Mouse (Mus musculus) right cerebral cortex, postnatal 10 days (tissue): Measurements from ENCODE around the gene Eml1.
"Not testable (repeated sequence)": the region's sequence is repeated elsewhere in the genome, so short reads cannot be mapped to it uniquely, and the experiment has no call there.

Experiments used
- DNase-seq, 2 experiments: peaks; one replicate each; pipeline ENCODE4 v3.0.0; 2021; ENCODE audit warnings: low spot score in 2 of 2

Gene Eml1

DNA sequence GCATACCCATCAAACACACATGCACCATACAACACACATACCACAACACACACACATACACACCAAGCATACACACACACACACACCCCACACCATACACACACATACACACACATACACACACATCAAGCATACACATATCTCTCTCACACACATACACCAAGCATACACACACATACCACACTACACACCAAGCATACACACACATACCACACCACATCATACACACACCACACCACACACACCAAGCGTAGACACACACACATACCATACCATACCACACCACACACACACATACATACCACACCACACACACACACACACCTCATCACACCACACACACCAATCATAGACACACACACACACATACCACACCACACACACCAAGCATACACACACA is 102.1 kb downstream of the Eml1 start:
- no peak for DNase-seq

GRCm38 (mm10) chr12:108474440-108474839 is 103.7 kb downstream of the Eml1 start:
- no peak for DNase-seq

DNA sequence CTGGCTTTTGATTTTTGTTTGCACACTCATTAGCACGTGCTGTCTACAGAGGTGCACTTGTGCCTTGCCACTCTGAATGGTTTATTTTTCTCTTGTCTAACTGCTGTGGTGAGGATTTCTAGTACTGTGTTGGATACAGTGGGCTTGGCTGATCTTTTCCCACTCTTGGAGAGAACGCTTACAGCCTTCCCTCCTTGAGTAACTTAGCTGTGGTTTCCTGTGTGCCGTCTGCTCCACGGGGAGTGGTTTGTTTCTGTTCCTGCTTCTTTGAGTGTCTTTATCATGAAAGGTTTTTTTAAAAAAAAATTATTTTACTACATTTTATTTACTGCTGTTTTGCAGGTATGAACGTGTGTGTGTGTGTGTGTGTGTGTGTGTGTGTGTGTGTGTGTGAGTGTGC is 108.0 kb downstream of the Eml1 start:
- no peak for DNase-seq

DNA sequence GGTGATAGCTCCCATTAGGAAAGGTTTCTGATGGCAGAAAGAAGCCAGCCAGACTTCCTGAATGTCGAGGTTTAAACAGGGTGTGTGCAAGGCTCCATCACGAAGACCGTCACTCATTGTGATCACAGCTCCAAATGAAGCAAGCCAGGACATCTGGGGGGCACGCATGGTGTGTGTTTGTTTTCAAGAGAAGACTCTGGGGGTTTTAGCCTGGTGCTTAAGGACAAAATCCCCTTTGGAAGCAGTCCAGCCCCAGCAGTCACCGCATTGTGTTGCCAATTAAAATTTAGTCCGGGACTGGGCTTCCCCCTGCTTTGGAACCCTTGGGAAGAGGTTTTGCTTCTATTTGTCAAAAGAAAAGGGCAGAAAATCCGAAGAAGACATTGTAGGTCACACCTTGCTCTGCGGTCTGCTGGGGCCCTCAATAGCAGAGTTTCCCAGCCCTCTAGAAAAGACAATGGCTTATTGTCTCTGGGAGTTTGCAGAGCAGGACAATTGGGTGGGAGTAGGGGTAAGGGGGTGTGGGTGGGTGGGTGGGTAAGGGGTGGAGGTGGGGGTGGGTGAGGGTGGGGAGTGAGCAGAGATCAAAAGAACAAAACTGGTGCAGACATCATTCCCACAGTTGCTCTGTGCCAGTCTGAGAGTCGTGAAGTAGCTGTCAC is 110.1 kb downstream of the Eml1 start:
- DNase-seq, result no peak

DNA sequence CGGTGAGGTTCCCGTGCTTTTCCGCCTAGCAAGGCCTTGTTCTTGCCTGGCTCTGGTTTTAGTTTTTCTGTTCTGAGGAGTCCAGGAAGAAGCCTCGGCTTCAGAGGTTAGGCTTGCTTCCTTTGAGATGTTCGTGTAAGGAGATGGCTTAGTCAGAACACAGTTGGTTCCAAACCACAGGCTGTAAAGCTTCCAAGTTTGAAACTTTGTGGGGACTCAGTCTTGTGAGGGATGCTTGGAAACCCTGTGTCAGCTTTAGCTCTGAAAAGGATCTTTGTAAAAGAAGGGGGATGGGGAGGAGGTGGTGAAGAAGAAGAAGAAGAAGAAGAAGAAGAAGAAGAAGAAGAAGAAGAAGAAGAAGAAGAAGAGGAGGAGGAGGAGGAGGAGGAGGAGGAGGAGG is 118.3 kb downstream of the Eml1 start:
- DNase-seq, result no peak

GRCm38 (mm10) chr12:108489741-108490140 is 119.0 kb downstream of the Eml1 start:
- no peak for DNase-seq

DNA sequence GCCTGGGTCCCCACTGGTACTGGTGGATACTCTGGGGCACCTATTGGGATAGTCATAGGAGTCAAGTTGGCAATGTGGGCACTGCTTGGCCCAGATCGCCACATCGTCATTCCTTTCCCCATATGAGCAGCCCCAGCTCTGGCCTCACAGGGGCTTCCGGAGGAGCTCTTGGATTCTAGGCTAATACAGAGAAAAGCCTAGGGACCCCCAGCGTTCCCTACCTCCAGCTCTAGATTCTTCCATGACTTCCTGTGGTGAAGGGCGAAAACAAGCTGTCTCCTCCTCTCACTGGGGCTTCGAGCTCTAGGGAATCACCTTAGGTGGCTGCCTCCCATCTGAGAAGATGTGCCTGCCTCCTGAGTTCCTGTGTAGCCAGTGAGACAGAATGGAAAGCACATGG is 119.6 kb downstream of the Eml1 start:
- no peak for DNase-seq

DNA sequence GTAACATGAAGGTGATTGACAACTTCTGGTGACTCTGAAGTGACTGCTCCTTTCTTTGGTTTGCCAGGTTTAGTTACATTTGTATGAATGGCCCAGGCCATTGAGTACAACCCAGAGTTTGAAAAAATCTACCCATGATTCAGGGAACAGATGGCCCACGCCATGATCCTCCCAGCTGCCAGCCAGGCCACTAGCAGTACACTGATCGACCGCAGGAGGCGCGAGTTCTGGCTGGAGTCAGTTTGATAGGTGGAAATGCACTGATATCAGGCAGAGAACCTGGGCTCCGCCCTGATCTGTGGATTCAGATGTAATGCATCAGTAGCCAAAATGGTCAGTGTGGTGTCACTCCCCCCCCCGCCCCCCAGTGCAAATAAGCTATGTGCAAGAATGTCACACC is 120.2 kb downstream of the Eml1 start:
- no peak for DNase-seq

DNA sequence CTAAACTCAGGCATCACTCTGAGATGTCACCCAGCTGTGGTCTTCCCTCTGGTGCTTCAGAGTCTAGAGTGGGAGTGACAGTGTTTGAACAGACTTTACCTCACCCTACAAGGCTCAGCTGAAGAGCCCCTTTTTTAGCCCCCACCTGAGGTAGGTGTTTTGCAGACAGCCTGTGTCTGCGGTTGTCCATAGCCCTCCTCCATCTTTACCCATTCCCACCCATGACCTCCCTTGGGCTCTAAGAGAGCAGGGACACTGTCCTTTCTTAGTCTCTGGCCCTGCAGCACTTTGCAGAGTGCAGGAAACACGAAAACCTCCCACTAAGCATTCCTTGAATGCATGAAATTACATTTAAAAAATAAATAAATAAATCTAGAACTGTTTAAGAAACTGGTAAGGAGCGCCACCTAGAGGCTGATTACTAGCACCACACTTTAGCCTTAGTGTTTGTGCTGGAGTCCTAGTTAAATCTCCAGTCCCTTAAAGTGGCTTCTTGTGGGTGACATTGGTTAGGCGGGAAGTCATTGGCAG is 123.3 kb downstream of the Eml1 start:
- peak; percentile 67 to 72 for DNase-seq

DNA sequence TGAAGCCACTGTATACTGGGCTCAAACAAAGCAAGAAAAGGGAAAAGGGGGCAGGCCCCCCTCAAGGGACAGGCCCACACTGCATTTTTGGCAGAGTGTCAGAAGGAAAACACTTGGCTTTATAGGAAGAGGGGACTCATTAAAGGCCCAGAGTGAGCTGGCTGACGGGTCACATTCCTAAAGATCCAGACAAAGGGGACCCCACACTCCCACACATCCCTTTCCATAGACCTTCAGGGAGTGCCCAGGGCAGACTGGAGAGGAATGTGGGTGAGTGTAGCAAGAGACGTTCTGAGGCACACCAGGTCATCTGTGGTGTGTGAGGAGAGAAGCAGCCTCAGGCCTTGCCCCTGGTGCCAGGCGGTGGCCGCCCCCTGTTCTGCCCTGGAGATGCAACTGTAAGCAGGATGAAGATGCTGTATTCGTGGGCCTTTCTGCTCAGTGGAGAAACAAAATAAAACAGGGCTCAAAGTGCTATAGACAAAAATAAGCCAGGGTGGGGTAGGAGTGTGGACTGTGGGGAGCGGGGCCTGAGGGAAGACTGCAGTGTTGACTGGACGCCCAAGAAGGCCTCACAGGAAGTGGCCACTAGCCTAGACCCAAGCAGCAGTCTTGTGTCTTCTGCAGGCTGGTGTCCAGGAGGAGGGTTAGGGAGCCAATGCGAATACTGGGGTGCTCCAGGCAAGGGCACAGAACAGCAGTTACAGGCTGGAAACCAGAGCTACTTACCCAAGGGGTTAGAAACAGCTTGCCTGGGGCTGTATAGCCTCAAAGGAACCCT is 124.9 kb downstream of the Eml1 start:
- DNase-seq, result no peak

DNA sequence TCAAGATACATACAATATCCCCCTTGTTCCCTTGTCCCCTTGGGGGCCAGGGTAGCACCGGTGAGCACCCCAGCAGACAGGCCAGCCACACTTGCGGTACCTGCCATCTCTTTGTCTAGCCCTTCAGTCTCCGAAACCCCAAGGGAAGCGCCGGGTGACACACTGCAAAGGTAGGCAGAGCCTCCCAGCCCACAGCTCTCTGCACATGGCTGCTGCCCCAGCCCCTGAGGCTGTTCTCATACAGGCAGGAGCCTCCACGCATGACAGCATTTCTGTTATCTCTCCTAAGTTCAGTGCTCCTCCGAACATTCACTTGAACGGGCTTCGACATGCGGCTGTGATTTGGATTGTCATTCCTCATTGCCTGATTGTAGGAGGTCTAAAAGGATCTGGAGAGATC is 132.3 kb downstream of the Eml1 start:
- no peak for DNase-seq

DNA sequence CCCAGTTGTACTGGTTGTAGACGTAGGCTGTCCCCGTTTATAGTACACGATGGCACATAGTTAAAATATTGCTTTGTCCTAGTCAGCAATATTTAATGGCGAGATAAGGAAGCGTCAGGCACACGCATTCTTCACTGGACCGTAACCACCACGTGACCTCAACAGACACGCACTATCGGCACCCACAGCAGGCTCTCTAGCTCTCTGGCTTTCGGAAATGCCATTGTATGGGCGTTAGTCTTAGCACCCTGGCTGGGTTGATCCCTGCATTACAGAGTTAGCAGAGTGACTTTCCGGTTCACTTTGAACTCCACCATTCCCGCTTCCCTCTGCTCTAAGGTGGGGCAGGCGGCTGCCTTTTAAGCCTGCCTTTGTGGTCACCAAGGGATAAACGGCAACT is 132.8 kb downstream of the Eml1 start:
- no peak for DNase-seq

DNA sequence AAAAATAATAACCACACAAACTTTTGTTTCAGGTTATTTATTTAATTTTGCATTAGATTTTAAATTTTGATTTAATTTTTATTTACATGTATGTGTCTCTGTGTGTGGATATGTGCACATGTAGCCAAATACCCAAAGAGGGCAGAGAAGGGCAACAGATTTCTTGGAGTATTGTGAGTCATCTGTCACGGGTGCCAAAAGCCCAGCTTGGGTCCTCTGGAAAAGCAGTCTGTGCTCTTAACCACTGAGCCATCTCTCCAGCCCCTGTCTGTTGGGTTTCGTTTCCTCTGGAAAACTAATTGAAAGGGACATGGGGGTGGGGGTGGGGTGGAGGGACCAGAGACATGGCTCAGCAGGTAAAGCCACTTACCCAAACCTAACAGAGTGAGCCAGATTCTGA is 135.1 kb downstream of the Eml1 start:
- DNase-seq, result no peak

DNA sequence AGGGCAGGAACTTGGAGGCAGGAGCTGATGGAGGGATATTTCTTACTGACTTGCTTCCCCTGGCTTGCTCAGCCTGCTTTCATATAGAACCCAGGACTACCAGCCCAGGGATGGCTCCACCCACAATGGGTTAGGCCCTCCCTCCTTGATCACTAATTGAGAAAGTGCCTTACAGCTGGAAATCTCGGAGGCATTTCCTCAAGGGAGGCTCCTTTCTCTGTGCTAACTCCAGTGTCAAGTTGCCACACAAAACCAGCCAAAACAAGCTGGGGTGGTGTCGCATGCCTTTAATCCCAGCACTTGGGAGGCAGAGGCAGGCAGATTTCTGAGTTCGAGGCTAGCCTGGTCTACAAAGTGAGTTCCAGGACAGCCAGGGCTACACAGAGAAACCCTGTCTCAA is 136.3 kb downstream of the Eml1 start:
- DNase-seq, result not testable (repeated sequence)

DNA sequence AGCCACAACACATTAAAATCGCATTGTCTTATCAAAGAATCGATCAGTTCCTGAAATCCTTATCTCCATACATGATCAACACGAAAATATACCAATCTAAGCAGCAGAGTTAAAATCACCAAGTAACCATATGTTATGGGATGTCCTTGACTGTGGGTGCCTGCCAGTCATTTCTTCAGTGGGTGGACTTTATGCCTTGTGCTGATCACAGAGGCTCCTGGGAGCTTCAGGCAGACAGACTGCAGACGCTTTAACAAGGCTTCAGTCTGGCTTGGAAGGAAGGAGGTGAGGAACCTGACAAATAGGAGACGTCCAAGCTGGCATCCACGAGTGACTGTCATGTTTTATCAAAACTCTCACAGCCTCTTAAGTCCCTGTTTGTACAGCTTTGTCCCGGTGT is 139.8 kb downstream of the Eml1 start:
- DNase-seq, result no peak

- peak in 1 of 2 experiments; percentile 62 for DNase-seq
These were observed 140.3 kb downstream of the Eml1 start for GRCm38 (mm10) chr12:108511009-108511408.

GRCm38 (mm10) chr12:108515464-108515863 is 144.7 kb downstream of the Eml1 start:
- no peak for DNase-seq

DNA sequence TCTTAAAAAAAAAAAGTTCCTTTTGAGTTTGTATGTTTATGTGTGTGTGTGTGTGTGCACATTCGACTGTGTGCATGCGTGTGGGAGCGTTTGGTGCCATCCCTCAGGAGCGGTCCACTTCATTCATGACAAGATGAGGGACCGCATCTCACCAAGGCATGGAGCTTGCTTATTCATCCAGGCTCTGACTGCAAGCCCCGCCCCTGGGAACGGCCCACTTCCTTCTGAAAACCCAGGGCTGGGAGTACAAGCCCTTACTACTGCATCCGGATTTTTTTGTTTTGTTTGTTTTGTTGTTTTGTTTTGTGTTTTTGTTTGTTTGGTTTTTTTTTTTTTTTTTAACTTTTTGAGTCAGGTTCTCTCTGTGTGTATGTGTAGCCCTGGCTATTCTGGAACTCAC is 148.6 kb downstream of the Eml1 start:
- DNase-seq, result no peak

DNA sequence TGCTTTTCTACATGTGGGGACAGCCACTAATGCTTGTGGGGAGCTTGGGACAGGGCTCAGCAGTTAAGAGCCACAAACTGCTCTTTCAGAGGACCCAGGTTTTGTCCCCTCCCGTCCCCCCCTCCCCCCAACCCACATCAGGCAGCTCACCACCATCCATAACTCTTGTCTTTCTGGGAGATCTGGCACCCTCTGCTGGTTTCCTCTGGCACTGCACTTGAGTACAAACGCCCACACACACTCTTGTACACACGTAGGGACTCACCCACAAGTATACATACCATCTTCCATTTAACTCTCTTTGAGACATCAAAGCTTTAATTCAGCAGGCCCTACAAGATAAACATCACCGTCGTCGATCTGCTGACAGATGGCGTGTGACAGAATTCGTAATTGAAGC is 158.5 kb downstream of the Eml1 start:
- DNase-seq, result peak in 1 of 2 experiments; percentile 68

DNA sequence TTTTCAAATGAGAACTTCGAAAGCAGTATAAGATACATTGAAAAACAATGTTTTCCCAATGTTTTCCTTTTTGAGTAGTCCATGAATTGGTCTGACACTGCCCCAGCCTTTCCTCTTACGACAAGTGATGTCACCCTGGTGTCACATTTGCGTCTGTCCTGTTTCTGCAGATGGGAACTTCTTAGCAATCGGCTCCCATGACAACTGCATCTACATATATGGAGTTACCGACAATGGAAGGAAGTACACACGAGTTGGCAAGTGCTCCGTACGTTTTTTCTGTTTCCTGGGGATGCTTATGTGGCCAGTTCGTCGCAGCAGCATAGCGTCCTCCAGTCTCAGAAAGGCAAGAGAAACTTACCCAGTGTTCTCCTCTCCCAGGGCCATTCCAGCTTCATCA is 163.7 kb downstream of the Eml1 start:
- DNase-seq, result no peak

DNA sequence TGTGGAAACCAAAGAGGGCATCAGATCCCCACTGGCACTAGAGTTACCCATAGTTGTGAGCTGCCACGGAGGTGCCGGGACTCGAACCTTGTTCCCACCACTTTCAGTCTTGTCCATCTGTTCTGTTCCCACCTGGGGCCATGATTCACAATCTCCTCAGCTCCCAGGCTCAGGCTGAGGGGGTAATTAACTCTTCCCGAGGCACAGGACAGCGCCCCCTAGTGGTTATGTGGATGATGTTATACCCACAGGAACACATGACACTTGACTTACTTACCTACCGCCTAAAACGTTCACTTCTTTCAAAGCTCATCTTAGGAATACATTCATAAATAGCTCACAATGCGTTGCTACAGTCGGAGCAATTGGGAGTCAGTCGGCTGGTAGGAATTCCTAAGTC is 165.7 kb downstream of the Eml1 start:
- DNase-seq, result peak in 1 of 2 experiments; percentile 34

DNA sequence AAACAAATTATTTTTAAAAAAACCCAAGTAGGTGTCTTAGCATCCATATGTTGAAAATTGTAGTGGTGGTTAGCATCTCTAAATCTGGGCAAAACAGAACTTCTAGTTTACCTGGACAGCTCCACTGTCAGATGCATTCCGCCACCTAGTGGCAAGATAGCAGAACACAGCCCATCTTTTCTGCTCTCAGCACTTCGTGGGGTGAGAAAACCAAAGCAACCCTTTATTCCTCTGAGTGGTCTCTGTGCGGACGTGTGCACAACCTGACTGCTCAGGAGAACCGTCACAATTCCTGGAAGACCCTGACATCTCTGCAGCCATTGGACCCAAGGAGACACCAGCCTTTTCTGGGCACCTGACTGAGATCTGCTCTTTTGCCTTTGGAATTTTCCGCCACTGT is 170.3 kb downstream of the Eml1 start:
- peak; percentile 67 to 75 for DNase-seq

DNA sequence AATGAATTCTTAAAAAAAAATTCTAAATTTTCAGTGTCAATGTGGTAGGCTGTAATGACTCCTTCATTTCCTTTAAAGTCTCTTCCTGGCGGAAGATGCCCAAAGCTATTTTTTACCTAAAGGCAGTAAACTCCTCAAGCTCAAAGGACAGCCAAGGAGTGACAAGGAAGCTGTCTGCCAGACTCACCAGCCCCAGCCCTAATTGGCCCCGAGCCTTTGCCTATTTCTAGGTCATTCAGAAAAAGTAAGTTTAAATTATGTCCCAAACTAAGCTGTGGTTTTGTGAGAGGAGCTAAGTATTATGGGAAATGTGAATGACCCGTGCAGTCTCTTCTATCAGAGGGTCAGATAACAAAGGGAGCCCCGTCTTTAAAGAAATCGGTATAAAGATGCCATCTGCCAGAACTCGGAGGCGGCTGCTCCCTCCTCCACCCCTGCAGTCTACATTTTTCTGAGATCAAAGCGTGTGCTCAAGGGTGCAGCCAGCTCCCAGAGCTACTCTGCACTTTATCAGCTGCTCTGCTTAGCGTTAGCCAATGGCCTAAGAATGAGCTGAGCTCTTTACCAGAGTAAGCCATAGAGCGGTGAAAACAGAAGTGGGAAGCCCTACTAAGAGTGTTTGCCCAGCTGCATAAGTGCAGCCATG is 175.9 kb downstream of the Eml1 start:
- DNase-seq, result peak in 1 of 2 experiments; percentile 26
